In the genomic region with DNA sequence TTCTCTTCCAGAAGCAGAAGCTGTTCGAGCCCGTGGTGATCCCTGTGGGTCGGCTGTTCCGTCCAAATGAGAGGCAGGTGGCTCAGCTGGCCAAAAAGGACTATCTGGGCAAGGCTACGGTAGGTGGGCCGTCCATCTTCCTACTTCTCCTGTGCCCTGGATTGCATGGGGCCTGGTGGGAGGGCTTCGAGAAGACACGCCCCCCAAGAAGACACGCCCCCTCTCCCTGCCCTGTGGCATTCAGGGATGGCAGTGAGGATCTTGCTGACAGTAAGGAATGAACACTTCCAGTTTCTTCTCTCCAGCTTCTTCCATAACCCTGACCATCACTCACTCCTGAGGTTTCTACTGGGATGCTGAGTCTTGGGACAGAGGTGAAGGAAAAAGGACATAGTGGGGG, we compare ENCODE assay signal across 24 mouse cellular contexts.
"Had no signal": no experiment of that assay in that cellular context is flagged by ENCODE, and none has a peak within 500 bp of the region (broad histone marks: within the 10 kb centered on the region; RNA-seq: fewer than 3 reads in every experiment).

No protein-coding gene starts in this region.

- H3K27ac ChIP-seq: gastrocnemius, adult 2 months; heart, adult 2 months; hindbrain, embryonic 10.5 days; hindbrain, embryonic 12.5 days; hindbrain, embryonic 14.5 days; intestine, embryonic 15.5 days; layer of hippocampus, adult 2 months; left cerebral cortex, adult 2 months; limb, embryonic 13.5 days; limb, embryonic 15.5 days had no signal

- H3K27me3 ChIP-seq: heart, embryonic 12.5 days; hindbrain, embryonic 12.5 days; intestine, embryonic 15.5 days; limb, embryonic 13.5 days; limb, embryonic 15.5 days had no signal

- H3K4me2 ChIP-seq: heart, embryonic 12.5 days; hindbrain, embryonic 12.5 days; hindbrain, embryonic 14.5 days; intestine, embryonic 15.5 days; limb, embryonic 13.5 days; limb, embryonic 15.5 days; liver, embryonic 11.5 days had no signal

- H3K9ac ChIP-seq: heart, embryonic 12.5 days; hindbrain, embryonic 12.5 days; hindbrain, embryonic 14.5 days; intestine, embryonic 15.5 days; limb, embryonic 13.5 days; limb, embryonic 15.5 days had no signal

- H3K4me1 ChIP-seq: intestine, embryonic 15.5 days; limb, embryonic 13.5 days; limb, embryonic 15.5 days had no signal

- ATAC-seq: hindbrain, embryonic 16.5 days; inflammation-experienced regulatory T-cells, adult 6 months; intestine, embryonic 15.5 days; intestine, postnatal 0 days had no signal

- H3K9me3 ChIP-seq: hindbrain, embryonic 12.5 days; intestine, embryonic 15.5 days; limb, embryonic 13.5 days; limb, embryonic 15.5 days had no signal

- DNase-seq: gastrocnemius, adult 2 months; gastrocnemius, postnatal 10 days; gastrocnemius, postnatal 25 days; heart, adult 2 months; heart, postnatal 4 days; kidney, adult 18-20 months; kidney, adult 8-10 months; kidney, postnatal 10 days; kidney, postnatal 25 days; kidney, postnatal 4 days; left cerebral cortex, postnatal 4 days had no signal

- H3K36me3 ChIP-seq: heart, embryonic 12.5 days; hindbrain, embryonic 12.5 days; intestine, embryonic 15.5 days; limb, embryonic 13.5 days; limb, embryonic 15.5 days had no signal

- H3K4me3 ChIP-seq: gastrocnemius, adult 2 months; heart, adult 2 months; heart, embryonic 12.5 days; hindbrain, embryonic 10.5 days; hindbrain, embryonic 12.5 days; intestine, embryonic 15.5 days; layer of hippocampus, adult 2 months; left cerebral cortex, adult 2 months; limb, embryonic 13.5 days; limb, embryonic 15.5 days had no signal
